Mouse (Mus musculus) forebrain, embryonic 10.5 days (tissue): ENCODE data around the gene Gm28729. TPM values are rescaled to one million over a fixed set of nuclear protein-coding genes. Genes with fewer than 3 reads are reported as not detected.
A peak's percentile ranks its signal among the peaks of the same experiment; 100 is the strongest.
"Not testable (repeated sequence)": the region's sequence is repeated elsewhere in the genome, so short reads cannot be mapped to it uniquely, and the experiment has no call there.

Experiments
- DNase-seq: peaks from one replicate; pipeline ENCODE4 v3.0.0-alpha.2; 2017; ENCODE audit warnings: low spot score; ENCODE audit errors: extremely low spot score
- H3K27ac ChIP-seq: fragments of 300-500 bp; sonication (generic); 2 replicates; pipeline ENCODE4 v1.5.1; 2016; ENCODE audit warnings: mild to moderate bottlenecking
- H3K27me3 ChIP-seq: fragments of 300-500 bp; sonication (generic); 2 replicates; pipeline ENCODE4 v1.6.1; 2016; ENCODE audit warnings: mild to moderate bottlenecking; ENCODE audit not compliant: poor library complexity, severe bottlenecking
- H3K36me3 ChIP-seq: fragments of 300-500 bp; sonication (generic); replicated peaks from 2 replicates; pipeline ENCODE4 v1.6.1; 2016; ENCODE audit warnings: mild to moderate bottlenecking, moderate library complexity
- H3K4me1 ChIP-seq: fragments of 300-500 bp; sonication (generic); 2 replicates; pipeline ENCODE4 v1.6.1; 2016
- H3K4me3 ChIP-seq: fragments of 300-500 bp; sonication (generic); 2 replicates; pipeline ENCODE4 v1.5.1; 2016; ENCODE audit warnings: mild to moderate bottlenecking, moderate library complexity
- H3K9me3 ChIP-seq: fragments of 300-500 bp; sonication (generic); 2 replicates; pipeline ENCODE4 v1.6.1; 2016; ENCODE audit warnings: mild to moderate bottlenecking, moderate library complexity
- WGBS: fragments of 180-500 bp; shearing (Covaris S2); methylation state at CpG from one replicate; pipeline ENCODE4 v1.1.7; 2016; 5-methylcytosine and 5-hydroxymethylcytosine counted together
- polyA plus RNA-seq: library from polyadenylated mRNA; unstranded; fragments of >200 nt; fragmentation: Nextera tagmentation; extraction: Ambion mirVana; gene quantifications from 2 replicates; pipeline ENCODE4 v1.2.1, GENCODE M21; 2016

Gene Gm28729
- polyA plus RNA-seq, 1 experiment from 2014 or later: not detected

DNA sequence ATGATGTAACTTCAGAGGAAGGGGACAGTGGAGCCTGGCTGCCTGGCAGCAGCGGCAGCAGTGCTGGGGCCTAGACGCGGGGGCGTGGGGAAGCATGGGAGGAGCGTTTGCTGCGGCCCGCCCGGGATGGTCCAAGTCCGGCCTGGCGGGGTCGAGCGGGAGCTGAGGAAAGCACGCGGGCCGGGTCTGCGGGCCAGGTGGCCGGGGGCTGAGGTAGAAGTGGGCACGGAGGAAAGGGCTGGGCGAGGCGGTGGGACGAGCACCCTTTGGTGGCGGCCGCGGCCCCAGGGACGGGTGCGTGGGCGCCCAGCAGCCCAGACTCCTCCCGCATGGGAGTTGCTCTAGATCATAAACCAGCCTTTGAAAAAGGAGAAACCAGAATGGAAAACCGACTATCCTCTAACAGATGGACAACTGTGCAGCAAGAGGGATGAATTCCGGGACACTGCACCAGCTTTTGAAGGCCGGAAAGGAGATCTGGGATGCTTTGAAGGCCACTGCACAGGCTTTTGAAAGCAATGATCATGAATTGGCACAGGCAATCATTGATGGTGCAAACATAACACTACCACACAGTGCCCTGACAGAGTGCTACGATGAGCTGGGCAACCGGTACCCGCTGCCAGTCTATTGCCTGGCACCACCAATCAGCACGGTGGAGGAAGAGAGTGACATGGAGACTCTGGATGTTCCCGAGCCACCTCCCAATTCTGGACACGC, 12.0 kb upstream of the Gm28729 start:
- Histone ChIP-seq H3K4me3 (peak overlapping the region; percentile 44), H3K4me1 (peaks cover 13% of the 10 kb centered on the region), H3K9me3 (no peaks in the 10 kb centered on the region), H3K36me3 (peaks cover 6% of the 10 kb centered on the region), H3K27ac (peak overlapping the region; percentile 82), H3K27me3 (no peaks in the 10 kb centered on the region)
- 32% methylated on average over 37 of the region's 37 CpGs for WGBS
- peak; percentile 36 for DNase-seq

DNA sequence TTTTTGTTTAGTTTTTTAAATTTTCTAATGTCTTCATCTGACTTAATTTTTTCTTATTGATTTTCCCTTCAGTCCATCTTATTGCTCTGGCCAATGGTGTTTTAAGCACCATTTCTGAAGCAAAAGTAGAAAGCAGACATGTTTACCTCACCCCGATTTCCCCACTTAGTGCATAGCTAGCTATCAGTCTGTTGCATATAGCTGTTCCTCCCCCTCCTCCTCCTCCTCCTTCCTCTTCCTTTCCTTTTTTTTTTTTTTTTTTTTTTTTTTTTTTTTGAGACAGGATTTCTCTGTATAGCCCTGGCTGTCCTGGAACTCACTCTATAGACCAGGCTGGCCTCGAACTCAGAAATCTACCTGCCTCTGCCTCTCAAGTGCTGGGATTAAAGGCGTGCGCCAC, 11.0 kb upstream of the Gm28729 start:
- not testable (repeated sequence) for H3K36me3 ChIP-seq, H3K4me3 ChIP-seq, DNase-seq, H3K27ac ChIP-seq, H3K27me3 ChIP-seq, H3K9me3 ChIP-seq
- WGBS: 93% methylated on average over 4 of the region's 4 CpGs
- H3K4me1 ChIP-seq: peaks cover 13% of the 10 kb centered on the region

GRCm38 (mm10) chr9:96535431-96535830, 10.4 kb upstream of the Gm28729 start:
- peak; percentile 4 for DNase-seq
- Histone ChIP-seq H3K36me3 (no peaks in the 10 kb centered on the region), H3K9me3 (no peaks in the 10 kb centered on the region), H3K4me3 (no peak overlapping the region), H3K4me1 (peaks cover 13% of the 10 kb centered on the region), H3K27ac (no peak overlapping the region), H3K27me3 (no peaks in the 10 kb centered on the region)
- 91% methylated on average over 6 of the region's 6 CpGs for WGBS

- 91% methylated on average over 4 of the region's 4 CpGs for WGBS
Measured at GRCm38 (mm10) chr9:96534256-96534655, 9.2 kb upstream of the Gm28729 start.

GRCm38 (mm10) chr9:96533476-96533875, 8.4 kb upstream of the Gm28729 start:
- H3K9me3 ChIP-seq: no peaks in the 10 kb centered on the region
- H3K4me1 ChIP-seq: peaks cover 13% of the 10 kb centered on the region
- 83% methylated on average over 6 of the region's 6 CpGs for whole genome bisulfite sequencing
- H3K4me3 ChIP-seq: no peak overlapping the region
- no peak overlapping the region for H3K27ac ChIP-seq
- no peaks in the 10 kb centered on the region for H3K36me3 ChIP-seq
- no peaks in the 10 kb centered on the region for H3K27me3 ChIP-seq
- no peak for DNase-seq

More at GRCm38 (mm10) chr9:96534256-96534655, 9.2 kb upstream of the Gm28729 start:
- no peak for DNase-seq
- Histone ChIP-seq H3K36me3 (no peaks in the 10 kb centered on the region), H3K27ac (no peak overlapping the region), H3K27me3 (no peaks in the 10 kb centered on the region), H3K4me3 (no peak overlapping the region), H3K4me1 (peaks cover 13% of the 10 kb centered on the region), H3K9me3 (no peaks in the 10 kb centered on the region)

- DNase-seq: no peak
- H3K9me3 ChIP-seq: no peaks in the 10 kb centered on the region
- WGBS: 90% methylated on average over 4 of the region's 4 CpGs
Measured at GRCm38 (mm10) chr9:96532531-96532930, 7.5 kb upstream of the Gm28729 start.

DNA sequence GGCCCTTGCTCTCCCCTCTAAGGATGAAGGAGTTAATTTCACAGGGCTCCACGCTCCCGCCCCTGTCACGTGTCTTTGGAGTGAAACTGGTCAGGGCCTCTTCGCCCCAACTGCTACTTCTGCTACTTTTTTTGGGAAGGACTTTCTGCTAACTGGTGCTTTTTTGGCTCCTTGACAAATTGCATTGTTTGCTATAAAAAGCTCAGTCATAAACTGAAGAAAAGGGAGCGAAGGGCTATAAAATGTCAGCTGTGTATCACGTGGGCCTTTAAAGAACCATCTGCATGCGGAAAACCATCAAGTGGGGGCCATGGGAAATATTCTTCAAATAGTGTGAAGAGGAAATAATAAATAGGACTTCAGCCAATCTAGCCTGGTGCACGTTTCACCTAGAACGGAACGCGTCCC, 5.6 kb upstream of the Gm28729 start:
- no peaks in the 10 kb centered on the region for H3K4me1 ChIP-seq
- DNase-seq: no peak
- H3K36me3 ChIP-seq: no peaks in the 10 kb centered on the region
- no peaks in the 10 kb centered on the region for H3K27me3 ChIP-seq
- no peaks in the 10 kb centered on the region for H3K9me3 ChIP-seq
- H3K27ac ChIP-seq: no peak overlapping the region
- H3K4me3 ChIP-seq: no peak overlapping the region
- WGBS: 82% methylated on average over 11 of the region's 11 CpGs

More at GRCm38 (mm10) chr9:96532531-96532930, 7.5 kb upstream of the Gm28729 start:
- no peak overlapping the region for H3K4me3 ChIP-seq
- H3K4me1 ChIP-seq: peaks cover 11% of the 10 kb centered on the region
- H3K36me3 ChIP-seq: no peaks in the 10 kb centered on the region
- no peaks in the 10 kb centered on the region for H3K27me3 ChIP-seq
- H3K27ac ChIP-seq: no peak overlapping the region

DNA sequence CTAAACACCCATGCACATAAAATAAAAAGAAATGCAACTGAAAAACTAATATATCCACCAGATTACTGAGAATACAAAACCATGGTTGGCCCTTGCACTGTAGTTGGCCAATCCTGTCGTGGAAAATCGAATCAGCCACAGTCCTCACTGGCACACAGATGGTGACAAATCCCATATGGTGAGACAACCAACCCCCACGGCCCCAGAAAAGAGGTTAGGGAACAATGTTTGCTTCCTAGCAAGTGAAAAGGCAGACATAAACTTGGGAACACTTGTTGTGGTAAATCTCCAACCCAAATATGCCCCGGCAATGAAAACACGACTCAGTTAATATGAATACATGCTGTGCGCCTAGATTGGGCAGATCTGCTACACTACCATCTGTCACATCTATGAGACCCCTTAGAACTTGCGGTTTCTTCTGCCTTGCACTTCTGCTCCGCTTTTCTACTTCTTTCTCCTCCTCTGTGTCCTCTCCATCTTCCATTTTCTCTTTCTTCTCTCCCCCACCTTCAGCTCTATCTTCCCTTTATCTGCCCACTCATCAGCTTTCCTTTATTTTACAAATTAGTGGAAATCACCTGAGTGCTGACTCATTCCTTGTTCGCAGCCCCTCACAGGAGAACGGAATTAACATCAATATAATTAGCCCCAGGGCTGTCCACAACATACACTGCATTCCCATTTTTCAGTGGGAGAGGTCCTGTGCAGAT, 5.1 kb upstream of the Gm28729 start:
- Histone ChIP-seq H3K4me1 (peaks cover 4% of the 10 kb centered on the region), H3K9me3 (no peaks in the 10 kb centered on the region), H3K36me3 (no peaks in the 10 kb centered on the region), H3K27ac (no peak overlapping the region), H3K4me3 (no peak overlapping the region), H3K27me3 (no peaks in the 10 kb centered on the region)
- no peak for DNase-seq
- WGBS: 78% methylated on average over 10 of the region's 10 CpGs

DNA sequence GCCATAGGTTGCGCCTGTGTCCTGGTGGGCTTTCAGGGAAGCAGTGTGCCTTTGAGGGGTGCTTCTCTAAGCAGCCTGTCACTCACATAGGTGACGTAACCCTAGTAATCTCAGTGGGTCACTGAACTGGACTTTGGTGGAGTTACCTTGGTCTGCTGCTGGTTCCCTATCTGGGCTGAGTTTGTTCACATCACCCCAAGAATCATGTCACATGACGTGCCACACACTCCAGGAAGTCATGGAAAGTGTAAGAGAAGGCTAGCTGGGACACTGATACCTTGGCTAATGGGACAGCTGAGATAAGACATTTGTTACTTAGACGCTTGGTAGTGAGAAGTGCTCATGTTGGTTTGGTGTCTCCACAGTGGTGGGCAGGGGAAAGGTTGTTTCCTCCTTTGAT, 947 bp upstream of the Gm28729 start:
- no peak for DNase-seq
- WGBS: 87% methylated on average over 4 of the region's 4 CpGs
- peaks cover 8% of the 10 kb centered on the region for H3K4me1 ChIP-seq
- no peak overlapping the region for H3K4me3 ChIP-seq
- no peak overlapping the region for H3K27ac ChIP-seq
- no peaks in the 10 kb centered on the region for H3K9me3 ChIP-seq
- H3K27me3 ChIP-seq: 0 out of 2 replicates have a peak, but pooled peaks cover 4% of the 10 kb centered on the region
- H3K36me3 ChIP-seq: no peaks in the 10 kb centered on the region

DNA sequence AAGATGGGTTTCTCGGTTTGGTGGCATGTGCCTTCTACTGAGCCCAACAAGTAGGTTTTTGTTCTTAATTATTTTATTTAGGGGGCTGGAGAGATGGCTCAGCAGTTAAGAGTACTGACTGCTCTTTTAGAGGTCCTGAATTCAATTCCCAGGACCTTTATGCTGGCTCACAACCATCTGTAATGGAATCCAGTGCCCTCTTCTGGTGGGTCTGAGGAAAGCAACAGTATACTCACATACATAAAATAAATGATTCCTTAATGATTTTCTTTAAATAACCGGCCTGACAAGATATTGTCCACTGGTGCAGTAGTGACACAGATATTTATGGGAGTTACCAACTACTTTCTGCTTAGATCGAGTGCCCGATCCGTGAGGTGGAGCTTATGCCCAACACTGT, 1.9 kb downstream of the Gm28729 start:
- Histone ChIP-seq H3K4me3 (no peak overlapping the region), H3K27me3 (0 out of 2 replicates have a peak, but pooled peaks cover 4% of the 10 kb centered on the region), H3K9me3 (no peaks in the 10 kb centered on the region), H3K27ac (no peak overlapping the region), H3K36me3 (no peaks in the 10 kb centered on the region), H3K4me1 (peaks cover 8% of the 10 kb centered on the region)
- no peak for DNase-seq
- 86% methylated on average over 5 of the region's 5 CpGs for WGBS

GRCm38 (mm10) chr9:96521574-96521973, 3.5 kb downstream of the Gm28729 start:
- DNase-seq, H3K27ac ChIP-seq, H3K9me3 ChIP-seq, H3K4me1 ChIP-seq, H3K4me3 ChIP-seq, H3K27me3 ChIP-seq, H3K36me3 ChIP-seq: not testable (repeated sequence)
- 90% methylated on average over 2 of the region's 2 CpGs for WGBS

DNA sequence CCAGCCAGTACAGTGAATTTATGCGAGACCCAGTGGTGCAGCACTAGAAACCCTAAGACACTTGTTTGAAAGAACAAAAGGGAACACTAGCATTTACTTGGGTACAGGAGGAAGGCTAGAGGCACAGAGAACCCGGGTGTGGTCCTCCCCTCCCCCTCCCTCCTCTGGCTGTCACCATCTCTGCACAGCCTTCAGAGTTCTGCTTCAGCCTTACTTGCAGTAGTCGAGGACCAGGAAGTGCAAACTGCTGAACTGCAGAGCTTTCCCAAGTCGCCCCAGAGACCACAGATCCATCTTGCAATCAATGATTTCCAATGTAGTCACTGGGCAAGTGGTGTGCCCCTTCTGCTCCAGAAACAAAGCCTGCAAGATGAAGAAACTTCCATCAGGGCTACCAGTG, 7.6 kb downstream of the Gm28729 start:
- H3K4me1 ChIP-seq: no peaks in the 10 kb centered on the region
- WGBS: 43% methylated on average over 4 of the region's 4 CpGs
- no peak overlapping the region for H3K27ac ChIP-seq
- H3K27me3 ChIP-seq: no peaks in the 10 kb centered on the region
- no peaks in the 10 kb centered on the region for H3K9me3 ChIP-seq
- H3K4me3 ChIP-seq: no peak overlapping the region
- no peak for DNase-seq
- H3K36me3 ChIP-seq: no peaks in the 10 kb centered on the region

- 70% methylated on average over 3 of the region's 3 CpGs for WGBS
- no peak overlapping the region for H3K27ac ChIP-seq
Measured at GRCm38 (mm10) chr9:96516806-96517205, 8.3 kb downstream of the Gm28729 start.

More at GRCm38 (mm10) chr9:96516806-96517205, 8.3 kb downstream of the Gm28729 start:
- Histone ChIP-seq H3K4me3 (no peak overlapping the region), H3K4me1 (no peaks in the 10 kb centered on the region), H3K9me3 (no peaks in the 10 kb centered on the region), H3K27me3 (no peaks in the 10 kb centered on the region), H3K36me3 (no peaks in the 10 kb centered on the region)
- no peak for DNase-seq
